Mouse (Mus musculus) embryonic facial prominence, embryonic 12.5 days (tissue): ENCODE measurements around the gene Kremen1. TPM values are rescaled to one million over a fixed set of nuclear protein-coding genes. Genes with fewer than 3 reads are reported as not detected.

Experiments
- ATAC-seq: fragments of 200-750 bp; cut with Nextera tagmentation; 2 replicates; pipeline ENCODE4 v1.8.0; 2017; ENCODE audit not compliant: insufficient number of reproducible peaks, insufficient read depth, low FRiP score, low TSS enrichment
- H3K27ac ChIP-seq: fragments of 300-500 bp; sonication (generic); 2 replicates; pipeline ENCODE4 v1.5.1; 2016; ENCODE audit warnings: mild to moderate bottlenecking
- H3K27me3 ChIP-seq: fragments of 300-500 bp; sonication (generic); 2 replicates; pipeline ENCODE4 v1.6.1; 2016; ENCODE audit warnings: mild to moderate bottlenecking, moderate library complexity
- H3K36me3 ChIP-seq: fragments of 300-500 bp; sonication (generic); 2 replicates; pipeline ENCODE4 v1.6.1; 2016; ENCODE audit warnings: mild to moderate bottlenecking
- H3K4me1 ChIP-seq: fragments of 300-500 bp; sonication (generic); 2 replicates; pipeline ENCODE4 v1.6.1; 2016
- H3K4me2 ChIP-seq: fragments of 300-500 bp; sonication (generic); replicated peaks from 2 replicates; pipeline ENCODE4 v1.6.1; 2016; ENCODE audit warnings: mild to moderate bottlenecking, moderate library complexity
- H3K4me3 ChIP-seq: fragments of 300-500 bp; sonication (generic); 2 replicates; pipeline ENCODE4 v1.5.1; 2016; ENCODE audit warnings: mild to moderate bottlenecking
- H3K9ac ChIP-seq: fragments of 300-500 bp; sonication (generic); 2 replicates; pipeline ENCODE4 v1.6.1; 2016; ENCODE audit warnings: mild to moderate bottlenecking, moderate library complexity
- H3K9me3 ChIP-seq: fragments of 300-500 bp; sonication (generic); 2 replicates; pipeline ENCODE4 v1.6.1; 2016; ENCODE audit warnings: mild to moderate bottlenecking, moderate library complexity
- WGBS: fragments of 180-500 bp; shearing (Covaris S2); methylation state at CpG from one replicate; pipeline ENCODE4 v1.1.7; 2016; 5-methylcytosine and 5-hydroxymethylcytosine counted together
- polyA plus RNA-seq: library from polyadenylated mRNA; unstranded; fragments of >200 nt; fragmentation: Nextera tagmentation; extraction: Ambion mirVana; gene quantifications from 2 replicates; pipeline ENCODE4 v1.2.1, GENCODE M21; 2016

Kremen1 gene
- polyA plus RNA-seq, 1 experiment from 2014 or later: 24.7 TPM

DNA sequence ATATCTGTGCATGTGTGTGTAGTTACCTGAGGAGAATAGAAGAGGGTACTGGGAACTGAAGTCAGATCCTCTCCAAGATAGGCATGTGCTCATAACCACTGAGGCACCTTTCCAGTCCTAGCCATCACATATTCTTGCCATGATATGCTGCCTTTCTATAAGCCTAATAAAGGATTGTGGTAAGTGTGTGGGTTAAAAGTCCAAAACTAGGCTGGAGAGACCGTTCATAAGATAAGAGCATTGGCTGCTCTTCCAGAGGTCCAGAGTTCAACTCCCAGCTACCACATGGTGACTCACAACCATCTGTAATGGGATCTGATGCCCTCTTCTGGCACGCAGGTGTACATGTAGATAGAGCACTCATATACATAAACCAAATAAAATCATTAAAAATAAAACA is 22.6 kb upstream of the Kremen1 start:
- no peak overlapping the region for H3K9ac ChIP-seq
- H3K36me3 ChIP-seq: peaks cover 72% of the 10 kb centered on the region
- no peaks in the 10 kb centered on the region for H3K4me1 ChIP-seq
- no peak overlapping the region for H3K4me2 ChIP-seq
- H3K4me3 ChIP-seq: no peak overlapping the region
- ATAC-seq: no peak
- H3K27me3 ChIP-seq: no peaks in the 10 kb centered on the region
- WGBS: 97% methylated on average over 2 of the region's 2 CpGs
- H3K27ac ChIP-seq: no peak overlapping the region
- H3K9me3 ChIP-seq: no peaks in the 10 kb centered on the region

DNA sequence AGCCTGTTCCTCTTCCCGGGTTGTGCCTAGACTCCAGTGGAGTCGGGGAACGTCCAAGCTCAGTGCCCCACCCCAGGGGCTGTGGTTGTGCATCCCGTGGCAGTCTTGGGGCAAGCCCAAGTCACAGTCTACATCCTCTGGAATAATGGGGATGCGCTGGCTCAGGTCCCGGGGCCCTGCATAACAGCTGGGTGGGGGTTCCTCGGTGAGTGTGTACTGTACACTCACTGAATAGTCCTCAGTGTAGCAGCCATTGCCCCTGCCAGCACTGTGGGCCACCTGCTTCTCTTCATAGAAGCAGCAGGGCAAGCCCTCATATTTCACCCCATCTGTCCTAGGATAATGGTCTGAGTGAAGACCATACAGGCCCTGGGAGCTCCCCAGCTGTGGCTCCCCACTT is 19.6 kb upstream of the Kremen1 start:
- 92% methylated on average over 7 of the region's 7 CpGs for WGBS
- ATAC-seq: no peak
- no peak overlapping the region for H3K4me3 ChIP-seq
- no peaks in the 10 kb centered on the region for H3K9me3 ChIP-seq
- no peaks in the 10 kb centered on the region for H3K4me1 ChIP-seq
- H3K9ac ChIP-seq: no peak overlapping the region
- no peaks in the 10 kb centered on the region for H3K27me3 ChIP-seq
- peaks cover 49% of the 10 kb centered on the region for H3K36me3 ChIP-seq
- no peak overlapping the region for H3K27ac ChIP-seq
- H3K4me2 ChIP-seq: no peak overlapping the region

DNA sequence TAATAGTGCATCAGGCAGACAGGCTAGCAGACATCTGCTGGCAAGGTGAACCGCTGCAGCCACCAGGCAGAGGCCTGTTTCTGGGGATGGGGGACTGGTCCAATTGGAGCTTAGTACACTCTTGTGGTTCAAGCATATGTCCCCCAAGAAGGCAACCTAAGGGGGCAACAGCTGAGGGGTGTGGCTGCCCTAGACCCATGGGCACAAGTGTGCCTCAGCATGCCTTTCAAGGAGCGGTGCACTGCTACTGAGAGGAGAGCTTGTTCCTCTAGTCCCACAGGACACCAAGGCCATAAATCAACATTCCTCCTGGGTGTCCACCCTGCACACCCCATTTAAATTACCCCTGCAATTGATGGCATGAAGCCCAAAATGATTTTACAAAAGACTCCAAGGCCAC is 17.1 kb upstream of the Kremen1 start:
- Histone ChIP-seq H3K36me3 (peaks cover 29% of the 10 kb centered on the region), H3K27me3 (no peaks in the 10 kb centered on the region), H3K9me3 (no peaks in the 10 kb centered on the region), H3K9ac (no peak overlapping the region), H3K4me3 (no peak overlapping the region), H3K27ac (no peak overlapping the region), H3K4me1 (no peaks in the 10 kb centered on the region), H3K4me2 (no peak overlapping the region)
- no peak for ATAC-seq
- WGBS: 81% methylated on average over 2 of the region's 2 CpGs

DNA sequence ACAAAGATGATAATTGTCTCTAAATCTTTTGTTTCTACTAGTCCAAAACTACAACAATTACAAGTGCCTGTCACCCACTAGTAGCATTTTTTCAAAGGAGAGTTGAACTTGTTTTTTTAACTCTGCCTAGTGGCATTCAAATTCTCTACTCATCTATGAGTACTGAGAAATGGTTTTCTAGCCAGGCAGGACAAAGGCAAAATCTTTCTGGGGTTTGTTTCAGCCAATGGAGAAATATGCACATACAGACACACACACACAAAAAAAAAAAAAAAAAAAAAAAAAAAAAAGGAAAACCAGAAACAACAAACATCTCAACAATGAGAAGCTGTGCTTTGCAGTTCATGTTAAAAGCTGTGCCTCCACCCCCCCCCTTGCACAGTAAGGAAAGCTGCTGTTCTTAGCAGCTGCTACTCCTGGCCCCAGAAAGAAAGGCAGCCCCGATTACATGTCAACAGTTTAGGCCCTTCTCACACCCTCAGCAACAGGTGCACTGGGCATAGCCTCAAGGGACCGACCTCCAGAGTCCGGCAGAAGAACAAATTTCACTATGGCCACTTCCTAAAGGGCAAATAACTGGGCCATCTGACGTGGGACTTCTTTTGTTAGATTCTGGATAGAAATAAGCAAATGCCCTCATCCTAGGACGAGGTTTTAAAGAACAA is 16.1 kb upstream of the Kremen1 start:
- H3K4me2 ChIP-seq: no peak overlapping the region
- no peaks in the 10 kb centered on the region for H3K4me1 ChIP-seq
- peaks cover 20% of the 10 kb centered on the region for H3K36me3 ChIP-seq
- no peak for ATAC-seq
- H3K27me3 ChIP-seq: no peaks in the 10 kb centered on the region
- H3K9ac ChIP-seq: no peak overlapping the region
- no peak overlapping the region for H3K4me3 ChIP-seq
- no peaks in the 10 kb centered on the region for H3K9me3 ChIP-seq
- H3K27ac ChIP-seq: no peak overlapping the region
- WGBS: 64% methylated on average over 5 of the region's 5 CpGs

DNA sequence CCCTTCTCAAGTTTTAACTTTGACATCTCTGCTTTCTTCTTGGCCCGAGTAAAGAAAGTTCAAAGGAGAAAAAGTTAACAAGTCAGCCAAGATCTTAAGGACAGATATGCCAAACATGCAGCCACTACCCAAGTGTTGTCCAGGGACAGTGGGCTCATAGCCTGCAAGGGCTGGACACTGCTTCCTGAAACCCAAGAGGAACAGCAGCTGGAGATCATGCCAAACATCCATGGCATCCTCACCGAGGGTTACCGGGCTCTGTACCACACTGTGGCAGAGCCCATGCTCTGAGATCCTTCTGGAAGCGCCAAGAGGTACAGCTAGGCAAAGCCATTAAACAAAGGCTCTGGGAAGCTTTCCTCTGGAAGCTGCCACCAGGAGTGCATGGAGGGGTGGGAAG is 13.9 kb upstream of the Kremen1 start:
- Histone ChIP-seq H3K27ac (no peak overlapping the region), H3K4me3 (no peak overlapping the region), H3K27me3 (no peaks in the 10 kb centered on the region), H3K4me1 (peaks cover 11% of the 10 kb centered on the region; the same call in 1 of the 2 replicates), H3K9me3 (no peaks in the 10 kb centered on the region), H3K36me3 (no peaks in the 10 kb centered on the region), H3K4me2 (no peak overlapping the region), H3K9ac (no peak overlapping the region)
- WGBS: 81% methylated on average over 4 of the region's 4 CpGs
- ATAC-seq: no peak

DNA sequence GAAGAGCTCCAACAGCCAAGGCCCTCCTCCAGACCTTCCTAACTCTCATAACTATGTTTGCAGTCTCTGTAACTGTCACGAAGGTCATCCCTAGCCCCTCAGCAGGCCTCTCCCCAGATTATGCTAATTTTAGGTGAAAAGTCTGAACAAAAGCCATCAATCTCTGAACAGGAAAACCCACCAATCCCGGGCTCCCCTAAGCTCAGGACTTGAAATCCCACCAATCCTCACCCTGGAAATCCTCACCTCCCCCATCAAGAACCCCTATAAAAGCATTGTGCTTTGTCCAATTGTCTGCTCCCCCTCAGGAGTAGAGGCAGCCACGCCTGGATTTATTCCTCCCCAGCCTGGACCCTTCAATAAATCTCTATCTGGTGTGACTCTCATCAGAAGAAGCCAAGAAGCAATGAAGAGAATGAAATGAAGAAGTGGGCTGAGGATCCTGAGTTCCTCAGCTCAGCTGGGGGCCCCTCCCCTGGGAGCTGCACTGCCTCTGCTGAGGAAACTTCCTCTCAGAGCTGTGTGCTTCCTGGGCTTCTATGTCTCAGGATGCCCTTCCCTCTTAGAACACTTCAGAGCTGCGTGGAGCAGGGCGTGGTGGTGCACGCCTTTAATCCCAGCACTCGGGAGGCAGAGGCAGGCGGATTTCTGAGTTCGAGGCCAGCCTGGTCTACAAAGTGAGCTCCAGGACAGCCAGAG is 11.3 kb upstream of the Kremen1 start:
- Histone ChIP-seq H3K9ac (no peak overlapping the region), H3K4me3 (no peak overlapping the region), H3K4me2 (no peak overlapping the region), H3K27me3 (no peaks in the 10 kb centered on the region), H3K27ac (no peak overlapping the region), H3K4me1 (peaks cover 11% of the 10 kb centered on the region; the same call in 1 of the 2 replicates), H3K9me3 (no peaks in the 10 kb centered on the region), H3K36me3 (no peaks in the 10 kb centered on the region)
- ATAC-seq: no peak
- WGBS: 82% methylated on average over 9 of the region's 9 CpGs

DNA sequence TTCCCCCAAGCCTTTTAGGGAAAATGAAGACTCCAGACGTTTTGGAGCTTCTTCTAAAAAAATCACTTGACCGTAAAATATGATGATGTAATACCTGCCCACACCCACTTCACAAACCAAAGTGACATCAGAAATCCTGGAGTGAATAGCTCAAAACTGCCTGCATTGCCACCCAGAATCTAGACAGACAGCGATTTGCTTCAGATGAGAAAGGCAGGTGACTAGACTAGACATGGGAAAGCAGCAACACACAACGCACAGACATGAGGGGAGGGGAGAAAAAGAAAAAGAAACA is 10.7 kb upstream of the Kremen1 start:
- no peaks in the 10 kb centered on the region for H3K9me3 ChIP-seq
- no peak overlapping the region for H3K4me2 ChIP-seq
- H3K27me3 ChIP-seq: no peaks in the 10 kb centered on the region
- H3K9ac ChIP-seq: no peak overlapping the region
- no peaks in the 10 kb centered on the region for H3K36me3 ChIP-seq
- H3K4me1 ChIP-seq: peaks cover 11% of the 10 kb centered on the region; the same call in 1 of the 2 replicates
- H3K27ac ChIP-seq: no peak overlapping the region
- WGBS: 62% methylated on average over 4 of the region's 4 CpGs
- ATAC-seq: no peak
- H3K4me3 ChIP-seq: no peak overlapping the region

DNA sequence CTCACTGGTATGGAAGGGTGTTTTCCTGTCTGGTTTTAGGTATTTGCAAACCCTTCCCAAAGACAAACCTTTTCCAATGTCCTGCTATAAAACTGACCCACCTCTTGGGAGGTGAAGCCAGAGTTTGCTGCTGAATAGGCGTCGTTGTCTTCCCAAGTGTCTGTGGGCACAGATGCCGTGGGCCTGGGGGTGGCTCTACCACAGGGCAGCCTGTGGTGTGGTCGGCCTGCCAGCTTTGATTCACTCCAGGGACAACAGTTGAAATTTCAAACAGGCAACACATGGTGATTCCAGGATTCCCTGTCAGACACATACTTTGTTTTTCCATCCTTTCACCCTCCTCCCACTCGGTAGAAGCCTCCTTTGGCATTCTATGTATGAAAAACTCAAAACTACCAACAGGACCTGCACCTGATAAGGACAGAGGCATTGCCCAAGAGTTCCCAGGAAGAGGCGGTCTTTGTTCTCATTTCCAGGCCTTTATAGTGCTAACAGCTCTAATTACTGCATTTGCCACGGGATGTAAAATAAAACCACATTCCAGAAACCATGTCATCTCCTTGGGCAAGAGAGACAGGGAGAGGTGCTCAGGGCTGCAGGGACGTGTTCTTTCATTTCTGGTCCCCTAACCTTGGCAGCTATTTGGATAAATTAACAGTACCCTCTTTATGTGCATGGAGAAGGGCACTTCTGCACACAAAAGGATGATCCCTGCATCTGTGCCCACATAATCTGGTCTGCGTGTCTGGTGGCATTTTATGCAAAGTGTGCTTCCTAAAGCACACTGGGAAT is 10.1 kb upstream of the Kremen1 start:
- H3K27me3 ChIP-seq: no peaks in the 10 kb centered on the region
- peaks cover 11% of the 10 kb centered on the region; the same call in 1 of the 2 replicates for H3K4me1 ChIP-seq
- no peak overlapping the region for H3K9ac ChIP-seq
- no peak for ATAC-seq
- peak overlapping the region; percentile 41; the same call in 1 of the 2 replicates for H3K27ac ChIP-seq
- 39% methylated on average over 9 of the region's 9 CpGs for WGBS
- H3K9me3 ChIP-seq: no peaks in the 10 kb centered on the region
- H3K4me2 ChIP-seq: no peak overlapping the region
- H3K4me3 ChIP-seq: no peak overlapping the region
- no peaks in the 10 kb centered on the region for H3K36me3 ChIP-seq

DNA sequence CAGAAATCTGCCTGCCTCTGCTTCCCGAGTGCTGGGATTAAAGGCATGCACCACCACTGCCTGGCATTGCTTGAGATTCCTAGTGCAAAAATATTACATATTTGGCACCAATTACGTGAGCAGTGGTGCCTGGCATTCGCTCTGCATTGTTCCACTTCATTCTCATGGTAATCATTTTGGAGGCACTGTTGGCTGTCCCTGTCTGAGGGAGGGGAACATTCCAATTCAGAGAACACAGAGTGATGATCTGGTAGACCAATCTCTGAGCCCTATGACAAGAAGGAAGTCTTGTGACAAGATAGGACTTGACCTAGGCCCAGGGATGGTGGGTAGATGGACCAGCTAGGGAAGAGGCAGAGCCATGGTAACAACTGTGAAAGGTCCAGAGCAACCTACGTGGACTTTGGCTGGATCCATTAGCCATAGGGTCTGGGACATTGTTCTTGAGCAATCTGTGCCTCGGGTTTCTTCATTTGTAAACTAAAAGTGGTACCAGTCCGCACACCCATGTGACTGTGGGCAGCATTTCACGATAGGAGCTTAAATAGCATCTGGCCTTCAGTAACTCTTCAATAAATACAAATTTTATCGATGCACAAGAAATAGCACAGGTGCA is 8.6 kb upstream of the Kremen1 start:
- Histone ChIP-seq H3K9me3 (no peaks in the 10 kb centered on the region), H3K9ac (no peak overlapping the region), H3K4me1 (peaks cover 11% of the 10 kb centered on the region; the same call in 1 of the 2 replicates), H3K36me3 (no peaks in the 10 kb centered on the region), H3K4me3 (no peak overlapping the region), H3K27me3 (no peaks in the 10 kb centered on the region), H3K4me2 (no peak overlapping the region), H3K27ac (no peak overlapping the region)
- ATAC-seq: no peak
- WGBS: 86% methylated on average over 8 of the region's 8 CpGs

DNA sequence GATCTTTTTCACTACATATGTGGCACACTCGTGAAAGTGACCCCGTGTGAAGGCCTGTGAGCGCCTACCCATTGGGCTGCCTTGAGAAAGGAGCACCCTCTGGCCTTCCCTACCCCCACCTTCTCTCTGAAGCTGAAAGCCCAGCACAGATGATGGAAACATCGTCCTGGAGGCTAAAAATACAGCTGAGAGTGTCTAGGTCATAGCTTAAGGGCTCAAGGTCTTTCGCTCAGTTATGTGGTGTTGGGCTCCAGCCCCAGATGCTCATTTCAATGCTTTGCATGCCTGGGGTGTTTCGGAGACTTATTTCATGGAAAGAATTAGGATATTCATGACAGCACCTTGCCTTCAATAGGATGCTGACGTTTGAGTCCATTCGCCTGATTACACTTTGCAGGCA is 4.4 kb upstream of the Kremen1 start:
- H3K4me3 ChIP-seq: no peak overlapping the region
- no peaks in the 10 kb centered on the region for H3K9me3 ChIP-seq
- no peak for ATAC-seq
- 0 out of 2 replicates have a peak, but pooled peaks cover under 1% of the 10 kb centered on the region for H3K4me1 ChIP-seq
- H3K36me3 ChIP-seq: no peaks in the 10 kb centered on the region
- no peak overlapping the region for H3K4me2 ChIP-seq
- no peaks in the 10 kb centered on the region for H3K27me3 ChIP-seq
- 71% methylated on average over 8 of the region's 8 CpGs for WGBS
- no peak overlapping the region for H3K27ac ChIP-seq
- no peak overlapping the region for H3K9ac ChIP-seq

DNA sequence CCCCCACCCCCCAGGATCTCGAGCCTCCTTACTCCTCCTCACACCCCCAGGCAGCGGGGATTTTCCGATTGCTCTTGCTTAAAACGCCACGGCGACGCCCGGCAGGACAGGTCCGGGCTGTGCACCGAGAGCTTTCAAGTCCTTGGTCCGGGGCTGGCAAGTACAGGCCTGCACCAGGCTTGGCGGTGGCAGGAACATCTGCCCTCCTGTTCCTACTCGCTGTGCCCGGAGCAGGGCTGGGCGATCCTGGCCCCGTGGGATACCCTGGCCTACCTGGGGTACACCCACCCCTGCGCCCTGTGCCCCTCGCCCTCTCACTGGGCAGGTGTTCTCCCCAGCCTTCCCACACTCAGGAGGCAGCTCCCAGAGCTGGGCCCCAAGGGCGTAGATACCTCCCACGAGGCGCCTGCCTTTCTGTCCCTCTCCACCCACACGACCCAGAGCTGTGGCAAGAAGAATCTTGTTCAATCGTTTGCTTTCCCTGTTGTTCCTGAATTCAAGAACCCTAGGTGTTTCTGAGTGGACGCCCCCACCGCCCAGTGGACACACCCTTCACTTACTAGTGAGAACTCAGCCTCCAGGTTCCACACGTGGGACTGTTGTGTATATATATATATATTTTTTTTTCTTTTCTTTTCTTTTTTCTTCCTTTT is 1.8 kb upstream of the Kremen1 start:
- Histone ChIP-seq H3K27ac (no peak overlapping the region), H3K9me3 (no peaks in the 10 kb centered on the region), H3K9ac (no peak overlapping the region), H3K4me2 (no peak overlapping the region), H3K36me3 (no peaks in the 10 kb centered on the region), H3K27me3 (no peaks in the 10 kb centered on the region), H3K4me3 (no peak overlapping the region), H3K4me1 (0 out of 2 replicates have a peak, but pooled peaks cover 8% of the 10 kb centered on the region)
- 46% methylated on average over 26 of the region's 26 CpGs for WGBS
- no peak; the same call in 1 of the 2 replicates for ATAC-seq
